Mouse (Mus musculus): ENCODE data around the gene Nkd2. TPM values are rescaled to one million over a fixed set of nuclear protein-coding genes. Genes with fewer than 3 reads are reported as not detected.

Gene Nkd2
- polyA plus RNA-seq, 2 experiments = 34.8 to 50.3 TPM

DNA sequence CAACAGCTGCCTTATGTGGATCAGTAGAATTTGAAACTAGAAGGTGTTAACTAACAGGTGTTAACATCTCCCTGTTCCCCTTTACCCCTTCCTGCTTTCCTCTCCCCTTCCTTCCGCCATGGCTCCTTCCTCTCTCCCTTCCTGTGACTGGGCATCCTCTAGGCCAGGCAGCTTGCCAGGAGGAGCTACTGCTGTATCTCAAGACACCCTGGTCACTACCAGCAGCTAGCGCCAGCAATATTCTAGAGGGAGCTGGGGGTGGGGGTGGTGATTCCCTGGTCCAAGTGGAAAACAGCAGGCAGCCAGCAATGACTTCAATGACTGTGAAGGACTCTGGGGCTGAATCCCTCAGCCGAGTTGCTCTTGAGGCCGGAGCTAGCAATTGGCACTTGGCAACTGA, 38.2 kb upstream of the Nkd2 start:
- ATAC-seq (ENCODE audit: low FRiP score, low read depth) (no peak), DNase-seq (ENCODE audit: low spot score) (no peak)
- no peak overlapping the region for H3K4me2 ChIP-seq (replicated peaks; ENCODE audit: low read depth, low read length, severe bottlenecking)
- H3K9me3 ChIP-seq (ENCODE audit: control insufficient read depth, low read length) = no peaks in the 10 kb centered on the region
- no peak for TF ChIP-seq POLR2A (IDR thresholded peaks at IDR 0.05; ENCODE audit: borderline replicate concordance, extremely low read depth, insufficient read depth, insufficient read length)
- no peak overlapping the region for H3K27ac ChIP-seq (replicated peaks; ENCODE audit: low read depth, low read length)
- H3K27me3 ChIP-seq (ENCODE audit: control insufficient read depth, insufficient read depth, low read length) = no peaks in the 10 kb centered on the region
- H3K36me3 ChIP-seq (ENCODE audit: control insufficient read depth, insufficient read depth, low read length) = no peaks in the 10 kb centered on the region
- no peak overlapping the region for H3K9ac ChIP-seq (ENCODE audit: low read depth, low read length, severe bottlenecking)
- no peak overlapping the region for H3K4me3 ChIP-seq (replicated peaks; ENCODE audit: low read length)
- 48% methylated on average over 4 of the region's 4 CpGs for WGBS
- H3K4me1 ChIP-seq (ENCODE audit: control insufficient read depth, insufficient read depth, low read length) = peaks cover 28% of the 10 kb centered on the region

DNA sequence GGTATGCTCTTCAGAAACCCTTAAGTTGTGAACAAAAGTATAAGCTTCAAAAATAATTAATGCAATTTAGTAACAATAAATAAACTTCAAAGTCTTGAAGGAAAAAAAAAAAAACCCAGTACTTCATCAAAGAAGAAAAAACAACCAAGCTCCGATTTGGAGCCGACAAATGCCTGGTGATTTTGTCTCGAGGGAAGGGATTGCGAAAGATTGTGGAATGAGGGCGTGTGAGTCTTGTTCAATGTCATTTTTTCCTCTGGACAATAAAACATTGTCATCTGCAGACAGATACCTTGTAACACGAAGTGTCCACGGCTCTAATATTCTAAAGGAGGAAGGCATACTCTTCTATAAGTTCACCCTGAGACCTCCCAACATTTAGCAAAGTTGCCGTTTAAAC, 33.9 kb upstream of the Nkd2 start:
- WGBS = 56% methylated on average over 8 of the region's 8 CpGs
- ATAC-seq (ENCODE audit: low FRiP score, low read depth) = no peak

DNA sequence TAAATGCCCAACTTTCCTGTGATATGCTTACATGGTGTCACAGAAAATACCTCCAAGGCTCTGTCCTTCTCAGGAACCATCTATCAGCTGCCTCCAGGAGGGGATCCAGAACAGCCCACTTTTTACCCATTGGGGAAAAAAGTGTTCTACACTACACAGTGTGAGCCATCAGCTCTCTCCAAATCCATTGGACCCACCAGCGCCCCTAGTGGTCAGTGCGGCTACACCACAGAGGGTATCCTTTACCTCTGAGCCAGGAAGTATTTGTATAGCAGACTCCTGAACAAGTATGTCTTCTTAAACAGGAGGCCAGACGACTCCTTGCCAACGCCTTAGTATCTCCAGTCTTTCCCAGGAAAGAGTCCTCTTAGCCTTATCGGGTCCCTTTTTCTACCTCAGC, 32.4 kb upstream of the Nkd2 start:
- H3K36me3 ChIP-seq (ENCODE audit: control insufficient read depth, insufficient read depth, low read length) = no peaks in the 10 kb centered on the region
- H3K4me2 ChIP-seq (replicated peaks; ENCODE audit: low read depth, low read length, severe bottlenecking) = no peak overlapping the region
- ATAC-seq (ENCODE audit: low FRiP score, low read depth) (no peak), DNase-seq (ENCODE audit: low spot score) (no peak)
- TF ChIP-seq POLR2A (IDR thresholded peaks at IDR 0.05; ENCODE audit: borderline replicate concordance, extremely low read depth, insufficient read depth, insufficient read length) = no peak
- no peak overlapping the region for H3K9ac ChIP-seq (ENCODE audit: low read depth, low read length, severe bottlenecking)
- 76% methylated on average over 5 of the region's 5 CpGs for WGBS
- no peaks in the 10 kb centered on the region for H3K9me3 ChIP-seq (ENCODE audit: control insufficient read depth, low read length)
- no peak overlapping the region for H3K27ac ChIP-seq (replicated peaks; ENCODE audit: low read depth, low read length)
- no peaks in the 10 kb centered on the region for H3K27me3 ChIP-seq (ENCODE audit: control insufficient read depth, insufficient read depth, low read length)
- H3K4me1 ChIP-seq (ENCODE audit: control insufficient read depth, insufficient read depth, low read length) = peaks cover 5% of the 10 kb centered on the region; the same call in 1 of the 2 replicates
- H3K4me3 ChIP-seq (replicated peaks; ENCODE audit: low read length) = no peak overlapping the region

More for the DNA sequence above, 33.9 kb upstream of the Nkd2 start:
- no peak for DNase-seq (ENCODE audit: low spot score)
- Histone ChIP-seq H3K27ac (replicated peaks; ENCODE audit: low read depth, low read length) (no peak overlapping the region), H3K9ac (ENCODE audit: low read depth, low read length, severe bottlenecking) (no peak overlapping the region), H3K4me1 (ENCODE audit: control insufficient read depth, insufficient read depth, low read length) (peaks cover 14% of the 10 kb centered on the region), H3K4me3 (replicated peaks; ENCODE audit: low read length) (no peak overlapping the region), H3K4me2 (replicated peaks; ENCODE audit: low read depth, low read length, severe bottlenecking) (no peak overlapping the region), H3K9me3 (ENCODE audit: control insufficient read depth, low read length) (no peaks in the 10 kb centered on the region), H3K36me3 (ENCODE audit: control insufficient read depth, insufficient read depth, low read length) (no peaks in the 10 kb centered on the region), H3K27me3 (ENCODE audit: control insufficient read depth, insufficient read depth, low read length) (no peaks in the 10 kb centered on the region)
- no peak for TF ChIP-seq POLR2A (IDR thresholded peaks at IDR 0.05; ENCODE audit: borderline replicate concordance, extremely low read depth, insufficient read depth, insufficient read length)

DNA sequence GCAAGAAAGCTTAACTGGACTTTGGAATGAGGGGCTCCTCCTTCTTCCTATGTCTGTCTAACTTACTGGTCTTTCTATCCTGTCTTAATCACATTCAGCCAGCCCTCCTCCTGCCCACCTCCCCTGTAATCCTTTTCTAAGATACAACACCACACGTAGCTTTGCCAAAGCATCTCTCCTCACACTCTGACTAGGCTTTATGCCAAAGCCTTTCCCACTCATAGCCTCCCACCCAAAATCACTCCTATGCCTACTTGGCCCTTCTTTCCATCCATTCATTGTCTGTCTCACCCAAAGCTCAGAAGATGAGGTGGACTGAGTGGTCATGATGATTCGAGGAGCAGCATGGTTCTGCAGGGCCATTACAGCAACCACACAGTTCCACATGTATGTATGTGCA, 24.7 kb upstream of the Nkd2 start:
- Histone ChIP-seq H3K27ac (replicated peaks; ENCODE audit: low read depth, low read length) (no peak overlapping the region), H3K36me3 (ENCODE audit: control insufficient read depth, insufficient read depth, low read length) (no peaks in the 10 kb centered on the region), H3K27me3 (ENCODE audit: control insufficient read depth, insufficient read depth, low read length) (no peaks in the 10 kb centered on the region), H3K9ac (ENCODE audit: low read depth, low read length, severe bottlenecking) (no peak overlapping the region), H3K4me1 (ENCODE audit: control insufficient read depth, insufficient read depth, low read length) (no peaks in the 10 kb centered on the region), H3K4me2 (replicated peaks; ENCODE audit: low read depth, low read length, severe bottlenecking) (no peak overlapping the region), H3K9me3 (ENCODE audit: control insufficient read depth, low read length) (no peaks in the 10 kb centered on the region), H3K4me3 (replicated peaks; ENCODE audit: low read length) (no peak overlapping the region)
- ATAC-seq (ENCODE audit: low FRiP score, low read depth) = no peak
- no peak for TF ChIP-seq POLR2A (IDR thresholded peaks at IDR 0.05; ENCODE audit: borderline replicate concordance, extremely low read depth, insufficient read depth, insufficient read length)
- WGBS = 76% methylated on average over 2 of the region's 2 CpGs
- DNase-seq (ENCODE audit: low spot score) = no peak

DNA sequence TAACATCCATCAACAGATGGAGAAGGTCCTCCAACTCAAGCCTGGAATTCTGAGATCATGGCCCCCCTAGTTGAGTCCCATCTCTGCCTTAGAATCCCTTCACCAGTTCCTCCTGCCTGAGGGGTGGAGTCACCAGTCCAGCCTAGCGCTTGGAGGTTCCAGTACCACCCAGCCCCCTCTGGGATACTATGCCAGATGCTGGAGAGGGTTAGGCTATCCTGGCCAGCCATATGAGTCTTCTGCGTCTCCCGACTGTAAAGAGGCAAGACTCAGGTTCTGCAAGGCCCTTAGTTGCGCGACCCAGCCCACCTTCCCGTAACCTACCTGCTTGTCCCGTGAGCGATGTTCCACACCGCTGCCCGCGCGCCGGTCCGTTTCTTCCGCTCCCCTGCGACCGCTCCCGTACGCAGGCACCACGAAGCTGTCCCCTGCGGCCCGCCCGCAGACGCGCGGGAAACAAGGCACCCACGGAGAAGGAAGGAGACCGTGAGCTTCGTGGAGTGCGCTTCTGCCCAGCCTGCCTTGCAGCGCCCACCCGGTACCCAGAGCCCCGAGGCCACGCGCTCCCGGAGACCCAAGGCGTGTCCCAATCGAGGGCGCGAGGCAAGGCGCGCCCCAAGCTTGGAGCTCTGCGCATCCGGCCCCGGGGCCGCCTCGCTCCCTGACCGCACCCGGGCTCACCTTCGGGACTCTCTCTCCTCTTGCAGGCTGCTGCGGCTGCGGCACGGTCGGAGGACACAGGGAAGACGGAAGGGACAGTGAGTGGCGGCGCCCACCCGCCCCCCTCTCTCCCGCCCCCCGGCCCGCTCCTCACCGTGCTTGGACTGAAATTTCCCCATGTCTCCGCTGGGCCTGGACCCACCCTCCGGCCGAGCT, 604 bp downstream of the Nkd2 start:
- TF ChIP-seq POLR2A (IDR thresholded peaks at IDR 0.05; ENCODE audit: borderline replicate concordance, extremely low read depth, insufficient read depth, insufficient read length) = no peak
- H3K4me1 ChIP-seq (ENCODE audit: control insufficient read depth, insufficient read depth, low read length) = peaks cover 3% of the 10 kb centered on the region; the same call in 1 of the 2 replicates
- under 1% methylated on average over 59 of the region's 65 CpGs for WGBS
- ATAC-seq (ENCODE audit: low FRiP score, low read depth) (peak; percentile 45), DNase-seq (ENCODE audit: low spot score) (no peak)
- peak overlapping the region; percentile 88 for H3K4me2 ChIP-seq (replicated peaks; ENCODE audit: low read depth, low read length, severe bottlenecking)
- no peaks in the 10 kb centered on the region; the same call in 1 of the 2 replicates for H3K36me3 ChIP-seq (ENCODE audit: control insufficient read depth, insufficient read depth, low read length)
- no peak overlapping the region for H3K27ac ChIP-seq (replicated peaks; ENCODE audit: low read depth, low read length)
- peak overlapping the region; percentile 77 for H3K4me3 ChIP-seq (replicated peaks; ENCODE audit: low read length)
- H3K27me3 ChIP-seq (ENCODE audit: control insufficient read depth, insufficient read depth, low read length) = no peaks in the 10 kb centered on the region
- no peaks in the 10 kb centered on the region for H3K9me3 ChIP-seq (ENCODE audit: control insufficient read depth, low read length)
- H3K9ac ChIP-seq (ENCODE audit: low read depth, low read length, severe bottlenecking) = peak overlapping the region; percentile 74

Measured in limb, embryonic 14.5 days (tissue).